Mouse (Mus musculus) gastrocnemius, postnatal 14 days (tissue): ENCODE results near the gene Fhit. TPM values are rescaled to one million over a fixed set of nuclear protein-coding genes. Genes with fewer than 3 reads are reported as not detected.

Experiments used
- DNase-seq: peaks from one replicate; pipeline ENCODE4 v3.0.0; 2021; ENCODE audit warnings: mixed read lengths
- intact Hi-C: fragments of 180-260 bp; cut with DNase I; formaldehyde crosslinking; loops from one replicate; pipeline ENCODE4 v1.15.1; 2025; ENCODE audit warnings: low total_unique reads
- total RNA-seq, 2 experiments: library from RNA; stranded (reverse); gene quantifications; 2 replicates each; pipeline ENCODE4 v1.2.3; 2021

The Fhit gene
- total RNA-seq, 2 experiments from 2014 or later = 3.7 to 5.7 TPM

DNA sequence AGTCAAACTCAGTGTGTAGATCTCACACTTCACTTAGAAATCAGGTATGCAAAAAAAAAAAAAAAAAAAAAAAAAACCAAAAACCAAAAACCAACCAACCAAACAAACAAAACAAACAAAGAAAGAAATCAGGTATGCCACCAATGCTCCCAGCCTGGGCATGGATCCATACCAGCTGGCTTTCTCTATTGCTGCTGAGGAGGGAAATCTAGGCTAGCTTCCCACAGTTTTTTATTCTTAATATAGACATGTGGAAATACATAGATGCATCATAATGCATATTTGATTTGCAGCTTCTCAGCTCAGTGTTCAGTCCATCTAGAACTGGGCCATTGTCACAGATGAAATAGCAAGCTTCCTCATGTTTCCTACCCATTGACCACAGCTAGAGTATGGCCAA, 439.3 kb downstream of the Fhit start:
- DNase-seq = no peak
- intact Hi-C loops = no loop called here

DNA sequence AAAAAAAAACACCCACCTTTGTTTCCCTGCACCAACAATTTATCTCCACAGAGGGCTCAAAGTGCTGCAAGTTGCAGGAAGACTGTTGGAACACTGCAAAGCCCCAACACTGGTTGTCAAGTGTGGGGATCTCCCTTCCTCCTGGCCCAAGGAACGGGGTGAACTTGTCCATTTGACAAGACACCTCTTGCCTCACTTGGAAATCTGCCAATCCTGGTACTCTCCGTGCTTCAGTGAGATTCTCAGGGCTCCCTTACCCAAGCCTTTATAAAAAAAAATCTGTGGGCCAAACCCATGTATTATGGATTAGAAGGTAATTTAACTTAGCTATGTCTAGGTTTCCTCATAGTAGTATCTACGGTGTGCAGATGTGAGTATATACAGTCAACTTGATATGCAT, 448.9 kb downstream of the Fhit start:
- DNase-seq = no peak
- intact Hi-C loops = no loop called here

DNA sequence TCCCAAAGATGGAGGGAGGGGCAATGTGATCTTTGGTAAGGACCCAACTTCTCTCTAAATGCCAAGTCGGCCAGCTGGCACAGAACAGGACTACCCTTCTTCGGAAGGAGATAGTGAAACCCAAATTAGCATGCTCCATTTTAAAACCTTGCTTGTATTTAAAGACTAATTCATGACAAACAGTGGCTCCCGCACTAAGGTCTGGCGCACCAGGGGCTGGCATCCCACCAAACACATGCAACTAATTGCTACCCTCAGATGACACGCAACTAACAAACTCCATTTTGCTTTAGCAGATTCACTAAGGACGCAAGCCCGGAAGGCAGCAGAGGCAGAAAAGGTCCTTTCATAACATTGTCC, 449.3 kb downstream of the Fhit start:
- no peak for DNase-seq
- intact Hi-C loops = no loop called here

DNA sequence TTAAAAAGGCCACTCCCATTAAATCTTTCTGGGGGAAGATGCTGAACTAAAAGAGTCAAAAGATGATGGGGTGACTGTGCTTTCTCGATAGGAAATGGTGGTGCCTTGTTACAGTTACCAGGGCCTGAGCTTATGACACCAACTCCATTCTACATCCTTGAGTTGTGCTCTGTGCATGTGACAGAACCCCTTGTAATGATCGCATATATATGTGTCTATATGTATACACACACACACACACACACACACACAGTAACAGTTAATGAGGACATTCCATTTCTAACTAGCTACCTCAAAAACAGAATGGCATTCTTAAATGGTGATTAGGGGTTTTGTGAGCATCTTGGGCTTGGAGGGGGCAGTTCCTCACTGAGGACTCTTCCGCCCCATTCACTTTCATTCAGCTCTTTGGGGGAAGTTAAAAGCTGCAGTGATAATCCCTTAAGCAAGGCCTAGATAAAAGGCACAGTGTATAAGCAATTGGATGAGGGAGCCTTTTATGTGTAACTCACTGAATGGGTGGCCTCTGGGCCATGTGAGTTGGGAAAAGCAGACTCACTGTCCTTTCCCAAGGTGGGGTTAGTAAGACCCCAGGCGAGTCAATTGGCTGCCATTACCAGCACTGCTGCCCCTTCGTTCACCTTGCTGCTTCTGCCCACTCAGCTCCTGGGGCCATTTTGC, 449.9 kb downstream of the Fhit start:
- intact Hi-C loops = no loop called here
- DNase-seq = no peak

DNA sequence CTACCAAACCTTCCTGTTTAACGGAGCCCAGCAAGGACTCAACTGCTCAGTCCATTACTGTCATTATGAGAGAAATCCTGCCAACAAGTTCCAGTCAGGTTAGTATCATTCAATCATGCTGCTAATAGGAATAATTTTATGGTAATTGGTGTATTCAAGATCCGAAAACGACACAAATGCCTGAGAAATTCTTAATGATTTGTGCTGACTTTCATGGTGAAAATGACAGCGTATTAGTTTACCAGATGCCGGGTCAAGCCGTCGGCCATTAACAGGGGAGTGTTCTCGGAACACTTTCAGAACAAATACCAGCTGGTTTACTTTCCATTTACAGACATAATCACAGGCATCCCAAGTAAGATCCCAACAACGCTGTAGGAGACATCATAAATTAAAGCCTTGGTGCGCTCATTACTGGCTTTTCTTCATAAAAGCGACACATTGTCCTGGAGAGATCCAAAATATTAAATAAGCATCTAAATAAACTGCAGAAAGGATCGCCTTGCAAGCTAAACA, 451.0 kb downstream of the Fhit start:
- intact Hi-C loops = no loop called here
- no peak for DNase-seq

DNA sequence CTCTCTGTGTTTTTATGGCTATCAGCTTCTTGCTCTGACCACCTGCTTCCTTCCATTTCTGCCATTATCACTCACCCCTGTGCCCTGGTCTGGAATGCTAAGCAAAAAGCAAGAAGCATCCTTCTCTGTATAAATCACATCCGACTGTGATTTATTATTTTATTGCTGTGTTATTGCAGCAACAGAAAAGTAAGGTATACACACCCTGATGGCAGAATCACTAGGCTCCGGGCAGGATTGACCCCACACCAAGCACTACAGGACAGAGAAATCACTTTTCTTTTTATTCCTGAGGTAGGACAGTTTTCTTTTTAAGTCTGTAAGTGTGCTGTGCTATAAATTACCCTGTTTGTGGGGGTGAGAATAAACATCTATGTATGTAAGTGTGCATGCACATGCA, 460.1 kb downstream of the Fhit start:
- intact Hi-C loops = no loop called here
- DNase-seq = no peak

DNA sequence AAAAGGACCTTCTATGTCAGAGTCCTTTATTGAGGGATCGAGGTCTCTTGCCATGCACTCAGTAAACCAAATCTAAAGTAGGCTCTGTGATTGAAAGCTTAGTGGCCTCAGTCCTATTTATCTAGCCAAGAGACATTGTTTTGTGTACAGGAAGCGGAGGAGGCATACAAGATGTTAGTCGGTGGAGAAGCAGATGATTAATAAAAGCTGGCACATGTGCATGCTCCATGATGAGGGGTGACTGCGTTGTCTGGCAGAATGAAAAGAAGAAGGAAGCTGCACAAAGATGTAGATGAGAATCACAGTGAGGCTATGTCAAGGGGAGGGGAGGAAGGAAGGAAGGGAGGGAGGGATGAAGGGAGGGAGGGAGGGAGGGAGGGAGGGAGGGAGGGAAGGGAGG, 481.8 kb downstream of the Fhit start:
- DNase-seq = no peak
- intact Hi-C loops = no loop called here

DNA sequence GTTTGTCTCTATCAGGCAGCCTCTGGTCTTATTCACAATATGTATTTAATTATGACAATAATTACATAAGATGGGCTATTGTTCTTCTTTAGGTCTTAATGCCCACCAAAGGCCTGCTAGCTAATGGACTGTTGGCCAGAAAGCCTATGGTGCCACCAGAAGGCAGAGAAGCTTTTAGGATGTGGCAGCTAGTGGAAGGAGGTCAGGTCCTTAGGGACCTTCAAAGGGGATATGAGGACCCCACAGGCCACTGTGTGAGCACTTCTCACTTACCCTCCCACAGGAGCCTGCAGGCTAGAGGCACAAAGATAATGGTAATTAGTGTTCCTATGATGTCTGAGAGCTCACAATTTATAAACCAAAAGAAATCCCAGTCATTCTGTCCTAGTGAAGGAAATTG, 482.2 kb downstream of the Fhit start:
- intact Hi-C loops = no loop called here
- DNase-seq = no peak

DNA sequence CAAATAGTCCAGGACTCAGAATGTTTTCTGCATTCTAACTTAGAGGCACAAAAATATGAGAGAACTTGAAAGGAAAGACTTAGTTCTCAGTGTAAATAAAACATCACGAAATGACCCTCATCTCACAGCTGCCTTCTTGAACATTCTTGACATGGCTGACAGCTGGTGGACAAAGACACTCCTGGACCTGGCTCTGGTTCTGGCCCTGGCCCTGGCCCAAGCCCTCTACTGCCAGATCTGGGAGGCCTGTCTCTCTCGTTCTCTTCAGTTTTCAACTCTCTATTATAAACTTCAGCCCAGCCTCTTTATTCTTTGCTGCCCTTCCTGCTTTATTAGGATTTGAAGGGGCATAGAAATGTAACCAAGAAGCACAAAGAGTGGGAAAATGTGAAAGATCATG, 484.2 kb downstream of the Fhit start:
- DNase-seq = peak; percentile 67
- intact Hi-C loops = no loop called here

DNA sequence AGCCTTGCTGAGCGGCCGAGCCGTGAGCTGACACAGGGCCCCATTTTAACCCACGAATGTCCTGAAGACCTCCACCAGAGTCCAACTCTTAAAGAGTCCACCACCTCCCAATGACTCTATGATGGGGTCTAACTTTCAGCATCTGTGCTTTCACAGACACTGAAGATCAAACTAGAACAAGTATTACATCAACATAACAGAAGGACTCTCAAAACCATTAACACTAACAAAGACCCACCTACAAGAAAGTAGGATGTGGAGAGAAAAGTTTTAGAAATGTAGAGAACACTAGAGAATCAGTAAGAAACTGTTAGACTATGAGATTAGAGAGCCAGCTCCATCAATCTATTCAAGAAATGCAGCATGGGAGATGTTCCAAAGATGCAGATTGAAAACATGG, 501.6 kb downstream of the Fhit start:
- intact Hi-C loops = no loop called here

DNA sequence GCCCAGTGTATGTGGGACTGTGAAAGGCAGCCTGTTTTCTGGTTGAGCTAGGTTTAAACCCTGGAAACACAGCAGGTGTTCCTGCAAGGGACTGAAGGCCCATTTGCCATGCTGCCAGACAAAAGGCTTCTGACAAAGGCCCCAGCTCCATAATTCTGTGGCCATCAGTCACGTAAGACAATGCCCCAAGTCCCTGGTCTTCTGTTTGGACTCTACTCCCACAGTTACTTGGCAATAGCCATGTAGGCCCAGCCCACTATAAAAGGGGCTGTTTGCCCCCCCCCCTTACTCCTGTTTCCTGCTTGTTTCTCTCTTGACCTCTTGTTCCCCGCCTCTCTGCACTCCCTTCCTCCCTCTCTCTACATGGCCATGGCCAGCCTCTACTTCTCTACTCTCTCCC, 502.5 kb downstream of the Fhit start:
- intact Hi-C loops = no loop called here

More for the DNA sequence above, 501.6 kb downstream of the Fhit start:
- no peak for DNase-seq

DNA sequence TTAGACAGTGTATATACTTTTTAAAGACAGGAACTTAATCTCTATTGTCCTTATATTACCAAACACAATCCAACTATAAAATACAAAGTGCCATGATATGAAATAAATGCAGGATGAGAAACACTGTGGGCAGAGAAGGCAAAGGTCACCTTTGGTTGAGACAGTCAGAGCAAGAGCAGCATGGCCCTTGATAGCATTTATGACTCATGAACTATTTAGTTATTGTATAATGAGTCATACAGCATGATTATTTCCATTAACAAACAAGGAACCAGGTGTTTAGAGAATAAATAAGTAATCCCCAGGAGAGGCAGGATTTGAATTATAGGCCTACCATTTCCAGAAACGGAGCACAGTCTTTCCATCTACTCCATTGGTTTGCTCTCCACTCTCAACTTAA, 503.6 kb downstream of the Fhit start:
- DNase-seq = no peak
- intact Hi-C loops = no loop called here

More for the DNA sequence above, 502.5 kb downstream of the Fhit start:
- no peak for DNase-seq

DNA sequence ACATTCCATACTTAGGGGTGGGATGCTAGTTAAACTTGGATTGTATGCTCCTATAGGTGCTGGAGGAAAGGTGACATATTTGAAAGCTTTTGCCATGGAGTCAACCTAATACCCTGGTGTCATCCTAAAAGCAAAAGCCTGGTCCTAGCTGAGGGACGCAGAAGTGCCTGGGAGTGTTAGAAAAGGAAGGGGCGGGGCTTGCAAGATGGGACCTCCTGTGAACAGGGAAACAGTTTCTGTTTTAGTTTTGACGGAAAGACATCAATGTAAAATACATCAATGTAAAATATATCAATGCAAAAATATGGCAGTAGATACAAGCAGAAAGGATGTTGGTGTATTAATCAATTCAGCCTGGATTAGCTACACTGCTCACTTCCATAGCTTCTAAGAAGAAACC, 504.5 kb downstream of the Fhit start:
- no peak for DNase-seq
- intact Hi-C loops = no loop called here

DNA sequence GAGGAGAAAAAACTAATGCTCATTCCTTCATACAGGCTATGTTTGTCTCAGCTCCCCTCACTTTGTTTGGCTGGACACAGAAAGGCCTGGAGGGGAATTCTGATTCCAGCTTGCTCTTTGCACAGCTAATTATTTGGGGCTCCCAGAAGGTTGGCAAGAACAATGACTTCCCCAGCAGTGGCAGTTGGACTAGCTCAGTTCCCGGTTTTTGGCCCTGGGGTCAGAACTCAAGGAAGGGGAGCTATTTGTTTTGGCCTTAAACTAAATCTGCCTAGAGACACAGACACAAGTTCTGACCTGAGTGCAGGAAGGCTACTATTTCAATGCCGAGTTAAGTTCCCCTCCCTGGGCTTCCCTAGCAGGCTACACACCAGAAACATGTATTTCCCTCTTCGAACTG, 506.0 kb downstream of the Fhit start:
- intact Hi-C loops = no loop called here

DNA sequence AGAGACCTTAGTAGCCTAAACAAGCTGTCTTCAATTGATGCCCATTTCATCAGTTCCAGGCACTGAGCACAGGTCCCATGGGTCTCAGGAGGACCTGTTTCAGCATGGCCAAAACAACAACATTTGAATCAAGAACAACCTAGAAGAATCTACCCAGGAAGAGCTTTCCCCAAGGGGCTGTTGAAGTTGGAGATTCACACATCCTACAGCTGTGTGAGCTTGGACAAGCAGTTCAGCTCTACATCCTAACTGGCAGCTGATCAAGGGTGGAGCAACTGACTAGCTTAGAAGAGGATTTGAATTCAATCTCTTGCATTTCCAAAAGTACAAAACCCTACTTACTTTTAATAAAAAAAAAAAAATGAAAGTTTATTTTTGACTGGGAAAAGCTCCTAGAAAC, 514.0 kb downstream of the Fhit start:
- intact Hi-C loops = no loop called here
- peak; percentile 35 for DNase-seq

More for the DNA sequence above, 506.0 kb downstream of the Fhit start:
- peak; percentile 8 for DNase-seq

DNA sequence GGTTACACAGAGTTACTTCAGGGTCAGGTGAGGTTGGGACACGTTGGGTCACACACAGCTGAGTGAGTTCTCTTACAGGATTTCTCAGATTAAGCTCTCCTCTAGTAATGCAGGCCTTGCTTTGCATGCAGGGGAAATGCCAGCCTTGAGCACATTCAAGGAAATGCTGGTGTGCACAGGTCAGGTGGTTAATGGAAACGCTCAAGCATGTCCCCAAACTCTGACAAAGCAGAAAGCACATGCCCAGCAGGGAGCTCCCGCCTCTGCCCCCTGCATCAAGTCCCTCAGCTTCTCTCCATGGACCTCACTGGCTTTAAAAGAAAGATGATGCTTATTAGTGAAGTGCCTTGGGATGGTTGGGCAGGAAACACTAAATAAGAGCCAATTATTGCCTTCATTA, 530.1 kb downstream of the Fhit start:
- no peak for DNase-seq
- intact Hi-C loops = no loop called here

DNA sequence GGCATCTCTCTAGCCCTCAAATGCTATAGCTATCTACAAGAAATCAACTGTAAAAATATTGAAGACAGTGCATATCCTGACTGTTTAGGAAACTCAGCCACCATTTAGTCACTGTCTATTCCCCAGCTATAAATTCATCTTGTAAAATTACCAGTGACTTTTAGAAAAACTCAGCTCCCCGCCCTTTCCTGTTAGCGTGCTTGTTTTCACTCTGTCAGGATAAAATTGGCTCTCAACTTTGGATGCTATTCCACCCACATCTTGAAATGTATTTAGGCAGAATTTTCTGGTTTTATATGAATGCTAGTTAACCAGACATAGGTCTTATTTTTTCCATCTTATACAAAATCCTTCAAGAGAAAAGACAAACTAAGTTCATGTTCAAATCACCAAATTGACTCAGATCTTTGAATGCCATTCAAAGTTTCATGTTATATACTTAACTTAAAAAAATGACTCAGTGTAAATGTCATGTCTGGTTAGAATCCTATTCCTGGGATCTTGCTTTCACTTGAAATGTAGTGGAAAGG, 530.9 kb downstream of the Fhit start:
- DNase-seq = no peak
- intact Hi-C loops = no loop called here

DNA sequence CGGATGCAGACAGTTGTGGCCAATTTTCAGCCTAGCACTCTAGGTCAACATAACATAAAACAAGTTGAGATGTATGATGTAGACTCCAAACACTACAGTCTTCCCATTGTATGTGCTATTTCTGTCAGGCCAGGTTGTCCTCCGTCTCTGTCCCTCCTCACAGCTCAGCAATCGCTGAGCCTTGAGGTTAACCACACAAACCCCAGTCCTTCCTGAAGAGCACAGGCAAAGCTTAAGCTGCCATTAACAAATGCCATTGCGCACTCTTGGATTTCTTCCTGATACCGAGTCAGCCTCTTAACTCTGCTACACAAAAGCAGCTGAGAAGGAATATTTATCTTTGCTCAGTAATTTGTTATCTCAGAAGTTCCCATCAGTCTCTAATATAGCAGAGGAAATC, 568.4 kb downstream of the Fhit start:
- DNase-seq = no peak
- intact Hi-C loops = no loop called here

DNA sequence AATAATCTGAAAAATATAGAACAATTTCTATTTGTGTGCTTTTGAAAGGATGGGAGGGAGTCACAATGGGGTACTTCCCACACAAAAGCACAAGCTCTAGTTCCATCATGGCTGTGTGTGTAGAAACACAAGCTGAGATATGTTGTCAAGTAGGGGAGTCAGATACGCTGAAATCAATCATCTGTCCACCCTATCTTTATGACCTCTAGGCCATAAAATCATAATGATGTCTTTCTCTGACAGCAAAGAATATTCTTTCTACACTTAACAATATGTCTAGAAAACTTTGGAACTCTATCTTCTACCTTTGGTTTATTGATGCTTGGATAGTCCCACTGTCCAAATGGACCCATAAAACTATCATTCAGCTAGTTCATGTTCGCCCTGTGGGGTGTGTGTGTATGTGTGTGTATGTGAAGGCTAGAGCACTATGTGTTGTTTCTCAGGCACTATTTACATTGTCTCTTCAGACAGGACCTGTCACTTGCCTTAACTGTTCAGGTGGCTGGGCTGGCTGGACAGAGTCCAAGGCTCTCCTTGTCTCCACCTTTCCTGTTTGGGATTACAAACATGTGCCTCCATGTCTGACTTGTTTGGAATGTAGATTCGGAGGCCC, 592.8 kb downstream of the Fhit start:
- no peak for DNase-seq
- intact Hi-C loops = no loop called here

DNA sequence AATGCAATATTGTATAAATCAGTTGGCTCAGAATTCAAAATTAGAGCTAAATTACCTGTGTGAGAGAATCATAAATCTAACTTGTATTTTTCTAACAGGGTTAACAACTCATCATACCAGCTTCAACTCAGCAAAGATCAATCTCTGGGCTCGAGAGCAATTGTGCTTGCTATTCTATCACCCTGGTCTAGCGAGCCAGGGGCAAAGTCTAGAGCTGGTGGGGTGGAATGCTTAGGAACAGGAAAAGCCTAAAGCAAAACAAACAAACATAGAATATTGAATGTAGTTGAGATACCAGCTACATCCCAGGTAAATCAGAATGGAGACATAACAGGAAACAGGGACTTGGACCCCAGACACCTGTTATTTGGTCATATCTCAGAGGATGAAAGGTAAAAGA, 594.1 kb downstream of the Fhit start:
- intact Hi-C loops = no loop called here
- DNase-seq = no peak

DNA sequence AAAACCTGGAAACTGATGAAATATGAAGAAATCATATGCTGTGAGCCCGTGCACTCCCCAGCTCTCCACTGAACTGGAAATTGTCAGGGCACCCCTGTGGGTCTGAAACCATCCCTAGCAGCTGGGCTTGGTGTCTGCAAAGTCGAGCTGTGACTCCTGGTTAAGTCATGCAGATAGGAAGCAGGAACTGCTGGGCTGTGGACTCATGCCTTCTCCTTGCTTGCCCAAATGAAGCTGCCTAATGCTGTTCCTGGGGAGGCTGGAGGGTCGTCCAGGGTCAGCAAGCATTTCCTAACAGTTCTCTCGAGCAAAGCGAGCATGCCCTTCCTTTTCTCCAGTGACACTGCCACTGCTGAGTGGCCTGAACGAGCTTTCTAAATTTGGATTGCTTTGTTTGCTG, 607.1 kb downstream of the Fhit start:
- intact Hi-C loops = no loop called here
- DNase-seq = no peak
